In the genomic region with DNA sequence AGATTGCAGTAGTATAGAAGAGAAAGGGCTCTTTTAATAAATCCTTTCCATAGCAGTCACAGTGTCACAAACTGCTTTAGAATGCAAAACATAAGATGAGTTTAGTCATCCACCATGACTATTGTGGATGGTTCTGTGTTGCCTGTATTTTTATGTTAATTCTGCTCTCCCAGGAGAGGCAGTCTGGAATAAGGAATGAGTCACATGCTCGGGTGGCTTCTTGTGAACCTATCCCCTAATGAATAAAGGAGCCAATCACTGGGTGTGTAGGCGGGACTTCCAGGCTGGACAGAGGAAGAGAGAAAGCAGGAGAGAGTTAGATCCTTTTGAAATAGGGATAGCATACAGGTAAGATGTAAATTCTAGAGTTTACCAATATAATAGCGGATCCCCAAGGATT, we compare ENCODE assay signal across 16 mouse cellular contexts.
"Had no signal": no experiment of that assay in that cellular context is flagged by ENCODE, and none has a peak within 500 bp of the region (broad histone marks: within the 10 kb centered on the region; RNA-seq: fewer than 3 reads in every experiment).

No protein-coding gene starts in this region.

- H3K4me1 ChIP-seq: limb, embryonic 13.5 days; liver, embryonic 12.5 days; liver, embryonic 15.5 days; lung, embryonic 15.5 days; megakaryocyte, embryonic 14.5 days had no signal

- H3K9me3 ChIP-seq: limb, embryonic 13.5 days; liver, embryonic 12.5 days; liver, embryonic 15.5 days; lung, embryonic 15.5 days had no signal

- DNase-seq: kidney, adult 18-20 months; kidney, adult 9 months; kidney, postnatal 14 days; kidney, postnatal 4 days; left cerebral cortex, postnatal 4 days; liver; lung, adult 18-20 months; lung, postnatal 10 days; lung, postnatal 36 days; thymus, adult 18-20 months; thymus, postnatal 36 days had no signal

- H3K9ac ChIP-seq: limb, embryonic 13.5 days; liver, embryonic 12.5 days; liver, embryonic 15.5 days; lung, embryonic 15.5 days had no signal

- ATAC-seq: liver, embryonic 12.5 days had no signal

- H3K4me2 ChIP-seq: limb, embryonic 13.5 days; liver, embryonic 12.5 days; liver, embryonic 15.5 days; lung, embryonic 15.5 days had no signal

- H3K27ac ChIP-seq: limb, embryonic 13.5 days; liver, embryonic 12.5 days; liver, embryonic 15.5 days; lung, embryonic 15.5 days had no signal

- H3K27me3 ChIP-seq: limb, embryonic 13.5 days; liver, embryonic 12.5 days; liver, embryonic 15.5 days; lung, embryonic 15.5 days; megakaryocyte, embryonic 14.5 days had no signal

- H3K4me3 ChIP-seq: limb, embryonic 13.5 days; liver, embryonic 12.5 days; liver, embryonic 15.5 days; lung, embryonic 15.5 days; megakaryocyte, embryonic 14.5 days had no signal

- H3K36me3 ChIP-seq: limb, embryonic 13.5 days; liver, embryonic 12.5 days; liver, embryonic 15.5 days; lung, embryonic 15.5 days had no signal
